Mouse (Mus musculus) lung, postnatal 25 days (tissue): ENCODE measurements around the gene Klri2.
"Not testable (repeated sequence)": the region's sequence is repeated elsewhere in the genome, so short reads cannot be mapped to it uniquely, and the experiment has no call there.

Experiments
- DNase-seq: peaks from one replicate; pipeline ENCODE4 v3.0.0; 2022; ENCODE audit warnings: low spot score

Gene Klri2

GRCm38 (mm10) chr6:129740069-129740721 is at the start of gene Klri2:
Gene Klri2 (minus strand): TSS chr6:129740484.
- no peak for DNase-seq

- not testable (repeated sequence) for DNase-seq
Measured at GRCm38 (mm10) chr6:129784170-129784569, 43.9 kb upstream of the Klri2 start, which contains the start of gene Gm156. Gene Gm156 (minus strand): TSS chr6:129784270.

- DNase-seq: no peak
Measured at GRCm38 (mm10) chr6:129747654-129748032, 7.4 kb upstream of the Klri2 start.

GRCm38 (mm10) chr6:129747016-129747653 is 6.9 kb upstream of the Klri2 start:
- peak; percentile 4 for DNase-seq

GRCm38 (mm10) chr6:129746151-129746550 is 5.9 kb upstream of the Klri2 start:
- DNase-seq: no peak

GRCm38 (mm10) chr6:129736414-129736813 is 3.9 kb downstream of the Klri2 start:
- no peak for DNase-seq

GRCm38 (mm10) chr6:129727237-129727636 is 13.0 kb downstream of the Klri2 start:
- no peak for DNase-seq

GRCm38 (mm10) chr6:129721390-129721789 is 18.9 kb downstream of the Klri2 start:
- DNase-seq: no peak

GRCm38 (mm10) chr6:129720487-129720886 is 19.8 kb downstream of the Klri2 start:
- DNase-seq: no peak

GRCm38 (mm10) chr6:129717032-129717431 is 23.3 kb downstream of the Klri2 start, which contains the start of gene Klri1:
Gene Klri1 (minus strand): TSS chr6:129717132.
- DNase-seq: no peak

GRCm38 (mm10) chr6:129713566-129713965 is 26.7 kb downstream of the Klri2 start:
- DNase-seq: no peak

- not testable (repeated sequence) for DNase-seq
Measured at GRCm38 (mm10) chr6:129691436-129691835, 48.8 kb downstream of the Klri2 start.

GRCm38 (mm10) chr6:129680379-129680778 is 59.9 kb downstream of the Klri2 start:
- DNase-seq: peak; percentile 2
